Comparison of ENCODE assay signal across 9 mouse cellular contexts in the genomic region with DNA sequence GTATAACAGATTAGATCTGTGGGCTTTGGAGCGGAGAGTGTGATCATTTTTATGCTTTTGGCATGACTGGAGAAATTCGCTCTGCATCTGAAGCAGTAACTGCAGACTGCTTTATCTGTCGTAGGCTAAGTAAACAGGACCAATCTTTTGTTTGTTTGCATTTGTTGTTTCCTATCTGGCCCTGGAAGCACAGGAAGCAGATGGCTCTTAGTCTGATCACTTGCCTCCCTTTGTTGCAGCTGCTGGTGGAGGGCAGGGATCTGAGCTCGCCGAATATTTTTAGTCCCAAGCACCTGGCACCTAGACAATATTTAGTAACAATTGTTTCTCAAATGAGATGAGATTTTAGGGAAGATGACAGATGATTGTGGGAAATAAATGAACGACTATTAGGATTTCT.
DNase-seq lines count a peak whose midpoint lies in the region; ATAC-seq and TF ChIP-seq lines count a peak whose summit lies in the region.
"Had no signal": no experiment of that assay in that cellular context is flagged by ENCODE, and none has a peak within 500 bp of the region (broad histone marks: within the 10 kb centered on the region; RNA-seq: fewer than 3 reads in every experiment).

No protein-coding gene starts in this region.

- H3K4me3 ChIP-seq in forebrain, postnatal 0 days (ENCODE audit: low read depth, low read length) = no peak overlapping the region
- H3K4me3 ChIP-seq: liver, embryonic 13.5 days had no signal

- ATAC-seq in forebrain, postnatal 0 days = peak; percentile 43; the same call in 1 of the 2 replicates

- H3K27ac ChIP-seq in forebrain, postnatal 0 days (ENCODE audit: low read depth, low read length) = peak overlapping the region; percentile 31; the same call in 1 of the 2 replicates

- H3K27me3 ChIP-seq in forebrain, postnatal 0 days (ENCODE audit: insufficient read depth, low read length) = no peaks in the 10 kb centered on the region
- H3K27me3 ChIP-seq: liver, embryonic 13.5 days had no signal

- peaks cover 12% of the 10 kb centered on the region for H3K4me1 ChIP-seq in forebrain, postnatal 0 days (ENCODE audit: insufficient read depth)

- DNase-seq in kidney, postnatal 14 days = peak; percentile 55
- no peak for DNase-seq in kidney, adult 18-20 months
- peak; percentile 63 to 73 for DNase-seq in cerebellum, adult 18-20 months
- DNase-seq in forebrain, postnatal 0 days = peak; percentile 39
- DNase-seq in lung, postnatal 25 days (ENCODE audit: low spot score) = peak; percentile 52
- no peak for DNase-seq in adrenal gland, postnatal 25 days
- DNase-seq in thymus, postnatal 10 days (ENCODE audit: low spot score in 2 of 2) = no peak
- no peak for DNase-seq in frontal cortex, postnatal 14 days (ENCODE audit: low spot score in 2 of 2)
- DNase-seq: liver, embryonic 13.5 days had no signal

- WGBS in forebrain, postnatal 0 days = 17% methylated on average over 6 of the region's 6 CpGs

- no peaks in the 10 kb centered on the region for H3K9me3 ChIP-seq in forebrain, postnatal 0 days (ENCODE audit: low read length)
- H3K9me3 ChIP-seq: liver, embryonic 13.5 days had no signal

- no peak for TF ChIP-seq CTCF in forebrain, postnatal 0 days (IDR thresholded peaks at IDR 0.05; ENCODE audit: low read depth)

- H3K9ac ChIP-seq in forebrain, postnatal 0 days = no peak overlapping the region
- H3K9ac ChIP-seq: liver, embryonic 13.5 days had no signal

- H3K36me3 ChIP-seq in forebrain, postnatal 0 days (ENCODE audit: insufficient read depth) = no peaks in the 10 kb centered on the region; the same call in 1 of the 2 replicates

- no peak overlapping the region for H3K4me2 ChIP-seq in forebrain, postnatal 0 days (ENCODE audit: low read depth)
- H3K4me2 ChIP-seq: liver, embryonic 13.5 days had no signal

Comparison
In these comparisons a context has a peak if more than half of its experiments do, and no peak if none do; other contexts are left out.
1. DNase-seq: peak in kidney, postnatal 14 days (single experiment), cerebellum, adult 18-20 months (2 of 2), forebrain, postnatal 0 days (single experiment) and lung, postnatal 25 days (single experiment); none in kidney, adult 18-20 months (single experiment), adrenal gland, postnatal 25 days (single experiment), thymus, postnatal 10 days (0 of 2) and frontal cortex, postnatal 14 days (0 of 2).